Mouse (Mus musculus) liver, embryonic 15.5 days (tissue): ENCODE measurements around the gene Lias. TPM values are rescaled to one million over a fixed set of nuclear protein-coding genes. Genes with fewer than 3 reads are reported as not detected.

Experiments
- ATAC-seq: fragments of 200-750 bp; cut with Nextera tagmentation; 2 replicates; pipeline ENCODE4 v1.8.0; 2017; ENCODE audit warnings: moderate number of reproducible peaks, mild to moderate bottlenecking, moderate library complexity; ENCODE audit not compliant: insufficient read depth
- H3K27ac ChIP-seq: fragments of 300-500 bp; sonication (generic); replicated peaks from 2 replicates; pipeline ENCODE4 v1.5.1; 2015; ENCODE audit warnings: mild to moderate bottlenecking, inconsistent platforms
- H3K27me3 ChIP-seq: fragments of 300-500 bp; sonication (generic); 2 replicates; pipeline ENCODE4 v1.6.1; 2015; ENCODE audit warnings: mild to moderate bottlenecking, inconsistent platforms
- H3K36me3 ChIP-seq: fragments of 300-500 bp; sonication (generic); replicated peaks from 2 replicates; pipeline ENCODE4 v1.6.1; 2015; ENCODE audit warnings: moderate library complexity, mild to moderate bottlenecking, inconsistent platforms
- H3K4me1 ChIP-seq: fragments of 300-500 bp; sonication (generic); replicated peaks from 2 replicates; pipeline ENCODE4 v1.6.1; 2015; ENCODE audit warnings: inconsistent platforms
- H3K4me2 ChIP-seq: fragments of 300-500 bp; sonication (generic); 2 replicates; pipeline ENCODE4 v1.6.1; 2015; ENCODE audit warnings: moderate library complexity, mild to moderate bottlenecking, inconsistent platforms
- H3K4me3 ChIP-seq: fragments of 300-500 bp; sonication (generic); replicated peaks from 2 replicates; pipeline ENCODE4 v1.5.1; 2015; ENCODE audit warnings: mild to moderate bottlenecking, inconsistent platforms
- H3K9ac ChIP-seq: fragments of 300-500 bp; sonication (generic); 2 replicates; pipeline ENCODE4 v1.6.1; 2015; ENCODE audit warnings: moderate library complexity, mild to moderate bottlenecking, inconsistent platforms
- H3K9me3 ChIP-seq: fragments of 300-500 bp; sonication (generic); replicated peaks from 2 replicates; pipeline ENCODE4 v1.6.1; 2016; ENCODE audit warnings: inconsistent platforms
- WGBS: fragments of 180-500 bp; shearing (Covaris S2); methylation state at CpG from one replicate; pipeline ENCODE4 v1.1.7; 2015; ENCODE audit warnings: mixed read lengths; ENCODE audit not compliant: insufficient replicate concordance; 5-methylcytosine and 5-hydroxymethylcytosine counted together
- polyA plus RNA-seq: library from polyadenylated mRNA; unstranded; fragments of >200 nt; fragmentation: Nextera tagmentation; extraction: Ambion mirVana; gene quantifications from 2 replicates; pipeline ENCODE4 v1.2.1, GENCODE M21; 2015

The Lias gene
- polyA plus RNA-seq, 1 experiment from 2014 or later: 34.4 TPM

- WGBS: 62% methylated on average over 7 of the region's 7 CpGs
- H3K9me3 ChIP-seq: no peaks in the 10 kb centered on the region
- no peak overlapping the region for H3K4me3 ChIP-seq
- H3K4me2 ChIP-seq: no peak overlapping the region
- ATAC-seq: no peak
- H3K4me1 ChIP-seq: no peaks in the 10 kb centered on the region
- no peaks in the 10 kb centered on the region for H3K36me3 ChIP-seq
- H3K27me3 ChIP-seq: no peaks in the 10 kb centered on the region
- no peak overlapping the region for H3K27ac ChIP-seq
- H3K9ac ChIP-seq: no peak overlapping the region
These were observed 66.0 kb downstream of the Lias start for GRCm38 (mm10) chr5:65457086-65457827.

DNA sequence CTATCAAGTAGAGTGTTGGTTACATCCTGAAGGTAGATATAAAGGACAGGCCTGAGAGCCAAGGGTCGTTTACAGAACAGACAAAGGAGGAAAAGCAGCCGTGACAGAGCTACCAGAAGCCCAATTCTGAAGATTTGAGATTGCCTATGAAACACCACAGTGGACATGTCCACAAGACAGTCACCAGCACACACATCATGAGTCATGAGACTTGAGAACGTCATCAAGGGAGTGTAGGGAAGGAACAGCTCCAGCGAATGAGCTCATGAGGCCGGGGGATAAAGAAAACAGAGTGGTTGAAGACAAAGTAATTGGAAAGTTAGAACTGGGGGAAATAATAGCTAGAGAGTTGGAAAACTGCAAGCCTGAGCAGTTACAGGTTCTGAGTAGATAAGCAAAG is 66.5 kb downstream of the Lias start:
- H3K4me1 ChIP-seq: no peaks in the 10 kb centered on the region
- 58% methylated on average over 5 of the region's 5 CpGs for WGBS
- no peaks in the 10 kb centered on the region for H3K27me3 ChIP-seq
- H3K4me3 ChIP-seq: no peak overlapping the region
- H3K36me3 ChIP-seq: no peaks in the 10 kb centered on the region
- H3K9me3 ChIP-seq: no peaks in the 10 kb centered on the region
- no peak overlapping the region for H3K4me2 ChIP-seq
- H3K9ac ChIP-seq: no peak overlapping the region
- no peak for ATAC-seq
- no peak overlapping the region for H3K27ac ChIP-seq

DNA sequence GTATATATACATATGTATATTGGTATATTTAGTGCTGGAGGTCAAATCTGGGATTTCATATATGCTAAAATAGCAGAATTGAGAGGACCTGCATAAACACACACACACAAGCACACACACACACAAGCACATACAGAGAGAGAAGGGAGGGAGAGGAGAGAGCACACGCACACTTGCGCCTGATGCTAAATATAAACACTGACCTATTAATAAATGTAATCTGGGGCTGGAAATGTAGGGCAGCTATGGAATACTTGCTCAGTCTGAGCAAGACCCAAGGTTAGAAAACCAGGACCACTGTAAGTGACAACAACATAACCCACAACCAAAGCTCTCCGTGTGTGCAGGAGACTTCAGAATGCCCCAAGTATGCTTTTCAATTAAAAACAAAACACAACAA is 68.2 kb downstream of the Lias start:
- Histone ChIP-seq H3K36me3 (no peaks in the 10 kb centered on the region), H3K9me3 (no peaks in the 10 kb centered on the region), H3K9ac (no peak overlapping the region), H3K4me1 (no peaks in the 10 kb centered on the region), H3K27ac (no peak overlapping the region), H3K27me3 (no peaks in the 10 kb centered on the region), H3K4me3 (no peak overlapping the region), H3K4me2 (no peak overlapping the region)
- 73% methylated on average over 3 of the region's 3 CpGs for WGBS
- no peak for ATAC-seq

Other genes with a start within 250 kb of the Lias start
- gene Wdr19, start 191.8 kb upstream of the Lias start, polyA plus RNA-seq: 0.56 and 0.86 TPM in 2 replicates
- gene Rfc1, start 55.8 kb upstream of the Lias start, polyA plus RNA-seq: 25.7 and 34.8 TPM in 2 replicates
- 12.1 and 13.5 TPM in 2 replicates for gene Klb, start 43.2 kb upstream of the Lias start, polyA plus RNA-seq
- gene Rpl9, start 53 bp upstream of the Lias start, polyA plus RNA-seq: 510 and 530 TPM in 2 replicates
- 18.5 and 22.2 TPM in 2 replicates for gene Ugdh, start 44.5 kb downstream of the Lias start, polyA plus RNA-seq
- gene Gm43552, start 101.3 kb downstream of the Lias start, polyA plus RNA-seq: not detected in 2 replicates
- 45.0 and 45.8 TPM in 2 replicates for gene Smim14, start 145.7 kb downstream of the Lias start, polyA plus RNA-seq
- 73.5 and 81.5 TPM in 2 replicates for gene Ube2k, start 145.7 kb downstream of the Lias start, polyA plus RNA-seq